Mouse (Mus musculus): ENCODE data around the gene Cops9.

Gene Cops9

GRCm38 (mm10) chr1:92646111-92646510 is 4.3 kb upstream of the Cops9 start:
- no peak for DNase-seq

- DNase-seq = no peak
Observed at GRCm38 (mm10) chr1:92644916-92645315, 3.1 kb upstream of the Cops9 start.

- DNase-seq = no peak
Observed at GRCm38 (mm10) chr1:92643691-92644090, 1.9 kb upstream of the Cops9 start.

- no peak for DNase-seq
Observed at GRCm38 (mm10) chr1:92640393-92640792, 1.4 kb downstream of the Cops9 start.

- DNase-seq = no peak
Observed at GRCm38 (mm10) chr1:92638736-92639135, 3.0 kb downstream of the Cops9 start.

- no peak for DNase-seq
Observed at GRCm38 (mm10) chr1:92638181-92638580, 3.6 kb downstream of the Cops9 start.

GRCm38 (mm10) chr1:92637501-92638172 is 4.1 kb downstream of the Cops9 start:
- DNase-seq = no peak

GRCm38 (mm10) chr1:92636676-92637075 is 5.1 kb downstream of the Cops9 start:
- no peak for DNase-seq

- no peak for DNase-seq
Observed at GRCm38 (mm10) chr1:92636015-92636414, 5.8 kb downstream of the Cops9 start.

GRCm38 (mm10) chr1:92634976-92635599 is 6.7 kb downstream of the Cops9 start:
- DNase-seq = no peak

- DNase-seq = no peak
Observed at GRCm38 (mm10) chr1:92634569-92634968, 7.2 kb downstream of the Cops9 start.

GRCm38 (mm10) chr1:92633726-92634125 is 8.1 kb downstream of the Cops9 start:
- DNase-seq = no peak

- no peak for DNase-seq
Observed at GRCm38 (mm10) chr1:92632948-92633347, 8.8 kb downstream of the Cops9 start.

GRCm38 (mm10) chr1:92632196-92632595 is 9.6 kb downstream of the Cops9 start:
- no peak for DNase-seq

GRCm38 (mm10) chr1:92628227-92628626 is 13.6 kb downstream of the Cops9 start:
- no peak for DNase-seq

- no peak for DNase-seq
Observed at GRCm38 (mm10) chr1:92618360-92618759, 23.4 kb downstream of the Cops9 start.

GRCm38 (mm10) chr1:92617488-92617887 is 24.3 kb downstream of the Cops9 start, which contains the start of gene Olfr12:
TSS of gene Olfr12 (plus strand) at chr1:92617788.
- no peak for DNase-seq

- no peak for DNase-seq
Observed at GRCm38 (mm10) chr1:92616046-92616445, 25.7 kb downstream of the Cops9 start.

- DNase-seq = peak; percentile 28
Observed at GRCm38 (mm10) chr1:92614516-92614915, 27.3 kb downstream of the Cops9 start.

GRCm38 (mm10) chr1:92613175-92613574 is 28.6 kb downstream of the Cops9 start:
- no peak for DNase-seq

- peak; percentile 64 for DNase-seq
Observed at GRCm38 (mm10) chr1:92611008-92611407, 30.8 kb downstream of the Cops9 start.

GRCm38 (mm10) chr1:92607711-92608110 is 34.1 kb downstream of the Cops9 start:
- DNase-seq = no peak

GRCm38 (mm10) chr1:92605482-92605881 is 36.3 kb downstream of the Cops9 start, which contains the start of gene Olfr1410:
TSS of gene Olfr1410 (plus strand) at chr1:92605782.
- DNase-seq = no peak

GRCm38 (mm10) chr1:92596019-92596418 is 45.8 kb downstream of the Cops9 start:
- no peak for DNase-seq

GRCm38 (mm10) chr1:92594111-92594510 is 47.7 kb downstream of the Cops9 start, which contains the start of gene Olfr1411:
TSS of gene Olfr1411 (plus strand) at chr1:92594411.
- DNase-seq = no peak
